Mouse (Mus musculus) left cerebral cortex, adult 2 months (tissue): ENCODE measurements at regions not wholly inside any gene's neighbourhood (a gene's known extent, or its start where the extent isn't known, plus 50 kb on each side); places are given as distances from the start of the nearest gene placed in this dataset.
A peak's percentile ranks its signal among the peaks of the same experiment; 100 is the strongest.

Source experiments
- DNase-seq, 2 experiments: peaks; one replicate each; pipeline ENCODE4 v3.0.0; 2021 to 2022; ENCODE audit warnings: low spot score in 2 of 2, mixed read lengths in 1 of 2; ENCODE audit errors: extremely low spot score in 1 of 2
- H3K27ac ChIP-seq: fragments of 200-600 bp; 2 replicates; pipeline ENCODE4 v1.8.1; 2022
- H3K4me3 ChIP-seq: fragments of 200-600 bp; 2 replicates; pipeline ENCODE4 v1.8.1; 2022
- CTCF ChIP-seq: fragments of 200-600 bp; IDR thresholded peaks from 2 replicates; pipeline ENCODE4 v1.8.1; 2022; ENCODE audit warnings: antibody characterized with exemption, mild to moderate bottlenecking, moderate library complexity
- intact Hi-C: fragments of 180-260 bp; cut with DNase I; formaldehyde crosslinking; loops from one replicate; pipeline ENCODE4 v1.15.1; 2025

- H3K4me3 ChIP-seq: no peak overlapping the region
- intact Hi-C loops: no loop called here
- no peak overlapping the region for H3K27ac ChIP-seq
- no peak for TF ChIP-seq CTCF
- no peak for DNase-seq
Measured at GRCm38 (mm10) chr4:40031361-40031760, 111.5 kb upstream of the Aco1 start.

DNA sequence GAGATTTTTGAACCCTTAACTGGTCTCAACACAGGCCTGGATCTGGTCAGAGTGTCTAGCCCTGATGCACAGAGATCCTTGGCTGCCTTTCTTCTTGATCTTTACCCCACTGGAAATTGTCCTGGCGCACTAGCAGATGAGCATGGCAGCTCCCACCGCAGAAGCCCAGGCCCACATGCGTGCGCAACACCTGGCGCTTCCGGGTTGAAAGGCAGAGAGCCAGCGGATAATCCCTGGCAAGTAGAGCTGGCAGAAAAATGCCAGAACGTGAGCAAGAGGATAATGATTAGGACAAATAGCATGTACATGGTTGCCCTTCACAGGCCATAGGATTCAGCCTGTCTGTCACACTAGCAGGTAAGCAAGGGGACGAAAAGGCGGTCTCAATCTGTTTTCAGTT is 95.0 kb upstream of the Aco1 start:
- H3K27ac ChIP-seq: no peak overlapping the region
- intact Hi-C loops: no loop called here
- no peak for TF ChIP-seq CTCF

DNA sequence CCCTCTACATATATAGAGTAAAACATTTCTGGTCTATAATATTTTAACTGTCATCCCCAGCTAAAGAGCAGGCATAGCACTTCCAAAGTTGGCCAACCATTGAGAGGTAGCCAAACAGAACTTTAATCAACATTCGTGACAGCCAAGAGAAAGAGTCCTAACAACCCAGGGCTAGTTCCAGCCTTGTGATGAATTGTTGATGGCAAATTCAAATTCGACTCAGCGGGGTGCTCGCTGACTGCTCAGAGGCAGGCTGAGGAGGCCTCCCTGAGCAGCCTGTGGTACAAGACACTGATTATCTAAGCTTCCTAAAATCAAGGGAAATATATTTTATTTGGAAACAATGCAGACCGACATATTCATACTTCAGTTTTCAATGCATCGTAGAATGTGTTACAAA is 93.8 kb upstream of the Aco1 start:
- DNase-seq: no peak
- intact Hi-C loops: no loop called here
- TF ChIP-seq CTCF: no peak
- Histone ChIP-seq H3K27ac (no peak overlapping the region), H3K4me3 (no peak overlapping the region)

More for the DNA sequence above, 95.0 kb upstream of the Aco1 start:
- no peak overlapping the region for H3K4me3 ChIP-seq
- DNase-seq: no peak

- Histone ChIP-seq H3K27ac (no peak overlapping the region), H3K4me3 (no peak overlapping the region)
- intact Hi-C loops: no loop called here
- TF ChIP-seq CTCF: no peak
- DNase-seq: no peak
Measured at GRCm38 (mm10) chr4:40051848-40052247, 91.0 kb upstream of the Aco1 start.

DNA sequence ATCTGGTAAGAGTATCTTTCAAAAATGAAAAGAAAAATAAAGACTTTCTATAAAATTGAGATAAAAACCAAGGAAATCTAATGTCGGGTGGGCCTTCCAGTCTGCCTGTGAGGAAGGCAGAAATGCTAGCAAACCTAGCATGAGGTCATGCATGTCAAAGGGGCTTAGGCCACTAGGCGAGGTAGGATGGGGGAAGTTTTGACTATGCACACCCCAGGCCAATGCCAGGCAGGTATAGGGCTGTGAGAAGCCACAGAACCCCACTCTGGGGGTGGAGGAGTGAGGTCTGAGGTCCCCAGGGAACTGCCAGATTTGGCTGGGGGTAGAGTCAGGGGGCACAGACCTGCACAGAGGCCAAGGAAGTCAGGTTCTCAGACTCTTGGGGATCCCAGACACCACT is 89.5 kb upstream of the Aco1 start:
- no peak for TF ChIP-seq CTCF
- intact Hi-C loops: no loop called here
- no peak overlapping the region for H3K27ac ChIP-seq

GRCm38 (mm10) chr4:40063751-40064456 is 79.0 kb upstream of the Aco1 start:
- Histone ChIP-seq H3K27ac (no peak overlapping the region), H3K4me3 (no peak overlapping the region)
- no peak for DNase-seq
- TF ChIP-seq CTCF: no peak
- intact Hi-C loops: no loop called here

More for the DNA sequence above, 89.5 kb upstream of the Aco1 start:
- H3K4me3 ChIP-seq: no peak overlapping the region
- DNase-seq: no peak

GRCm38 (mm10) chr4:40064457-40064836 is 78.4 kb upstream of the Aco1 start:
- TF ChIP-seq CTCF: no peak
- intact Hi-C loops: no loop called here
- Histone ChIP-seq H3K4me3 (no peak overlapping the region), H3K27ac (no peak overlapping the region)
- DNase-seq: no peak

DNA sequence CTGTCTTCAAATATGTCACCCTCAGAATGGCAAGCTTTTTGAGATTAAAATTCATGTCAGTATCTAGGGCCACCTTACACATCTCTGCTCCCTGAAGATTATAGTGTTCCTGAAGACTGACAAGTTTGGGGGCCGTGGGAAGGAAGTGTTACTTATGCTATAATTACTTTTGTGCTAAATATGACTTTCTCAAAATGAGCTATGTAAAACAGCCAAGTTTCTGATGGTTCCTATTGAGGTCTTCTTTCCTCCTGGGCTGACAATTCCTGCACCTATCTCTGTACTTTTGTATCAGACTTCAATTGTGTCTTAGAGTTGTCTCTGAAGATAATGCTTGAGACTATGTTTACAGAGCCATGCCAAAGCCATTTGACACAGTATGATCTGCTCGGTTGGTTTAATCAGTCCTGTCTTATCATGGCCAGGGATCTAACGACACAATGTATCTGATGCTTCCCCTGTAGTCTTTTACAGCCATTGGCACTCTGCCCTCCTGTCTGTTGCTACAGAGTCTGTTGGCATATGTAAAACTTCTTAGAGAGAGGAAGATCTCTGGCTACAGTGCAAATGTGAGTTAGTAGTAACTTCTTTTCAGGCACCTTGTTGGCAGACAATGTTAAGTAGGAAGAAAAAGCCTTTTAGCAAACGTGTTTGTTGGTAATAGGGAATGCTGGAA is 71.8 kb upstream of the Aco1 start:
- H3K4me3 ChIP-seq: no peak overlapping the region
- intact Hi-C loops: loop anchor here (2.0 kb wide), 1 partner anchor 32 kb away; no protein-coding TSS in a partner anchor
- H3K27ac ChIP-seq: peak overlapping the region; percentile 36; the same call in 1 of the 2 replicates
- peak in 1 of 2 experiments; percentile 16 for DNase-seq
- TF ChIP-seq CTCF: no peak

GRCm38 (mm10) chr4:40081035-40081434 is 61.8 kb upstream of the Aco1 start:
- H3K27ac ChIP-seq: no peak overlapping the region
- DNase-seq: no peak
- no peak for TF ChIP-seq CTCF
- intact Hi-C loops: no loop called here
- H3K4me3 ChIP-seq: no peak overlapping the region

DNA sequence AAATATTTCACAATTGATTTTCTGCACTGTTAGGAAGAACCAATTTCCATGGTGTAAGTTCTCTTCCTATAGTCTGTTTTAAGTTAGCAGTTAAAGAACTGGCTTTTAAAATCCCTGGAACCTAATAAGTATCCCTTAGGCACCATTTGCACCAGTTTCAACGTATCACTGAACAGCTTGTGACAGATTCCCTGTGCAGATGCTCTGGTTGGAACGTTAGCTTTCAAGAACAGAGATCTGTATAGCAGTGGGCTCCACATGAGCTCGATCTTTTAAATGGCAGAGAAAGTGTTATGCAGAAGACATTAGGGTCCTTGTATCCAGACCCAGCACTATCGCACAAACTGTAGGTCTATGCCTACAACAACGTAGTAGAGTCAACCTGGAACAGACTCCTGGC is 52.6 kb upstream of the Aco1 start:
- Histone ChIP-seq H3K27ac (no peak overlapping the region), H3K4me3 (no peak overlapping the region)
- intact Hi-C loops: no loop called here
- no peak for TF ChIP-seq CTCF
- no peak for DNase-seq
